Mouse (Mus musculus): ENCODE results near the gene Abcc8. TPM values are rescaled to one million over a fixed set of nuclear protein-coding genes. Genes with fewer than 3 reads are reported as not detected.

Abcc8 gene
- total RNA-seq, 2 experiments from 2014 or later = 47.4 to 53.7 TPM

DNA sequence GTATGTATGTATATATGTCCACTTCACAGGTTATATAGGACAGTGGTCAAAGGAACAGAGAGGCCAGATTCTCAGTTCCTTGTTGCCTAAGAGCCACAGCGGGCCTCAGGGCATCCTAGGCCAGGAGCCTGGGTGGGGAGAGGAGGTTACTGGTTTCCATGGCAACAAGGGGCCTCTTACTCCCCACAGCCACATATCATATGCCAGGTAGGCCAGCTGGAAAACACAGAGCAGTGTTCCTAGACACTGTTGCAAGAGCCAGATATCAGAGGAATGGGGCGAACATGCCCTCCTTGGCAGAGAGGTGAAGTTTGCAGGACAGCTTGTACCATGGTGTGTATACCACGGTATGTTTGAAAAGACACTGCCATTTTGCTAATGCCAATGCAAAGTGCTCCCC is 66.4 kb downstream of the Abcc8 start:
- peak in 1 of 2 experiments; percentile 27 for DNase-seq
- intact Hi-C loops (cut with DNase I) = no loop called here

DNA sequence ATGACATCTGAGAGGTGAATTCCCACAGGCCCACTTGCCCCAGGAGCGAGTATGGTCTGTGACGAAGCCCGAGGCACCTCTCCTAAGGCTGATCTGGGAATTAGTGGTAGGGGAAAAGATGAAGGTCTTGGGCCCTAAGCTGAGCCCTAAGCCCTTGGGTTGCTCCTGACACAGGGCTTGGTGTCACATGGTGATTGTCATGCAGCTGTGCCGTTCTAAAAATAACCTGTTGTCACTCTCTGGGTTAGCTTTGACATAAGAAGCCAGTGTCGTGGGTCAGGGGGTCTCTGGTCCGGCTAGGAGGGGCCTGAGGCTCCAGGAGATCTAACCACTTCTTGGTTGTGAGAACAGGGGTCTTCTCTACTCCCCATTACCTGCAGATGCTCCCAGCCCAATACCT is 67.9 kb downstream of the Abcc8 start:
- DNase-seq = peak in 1 of 2 experiments; percentile 25

DNA sequence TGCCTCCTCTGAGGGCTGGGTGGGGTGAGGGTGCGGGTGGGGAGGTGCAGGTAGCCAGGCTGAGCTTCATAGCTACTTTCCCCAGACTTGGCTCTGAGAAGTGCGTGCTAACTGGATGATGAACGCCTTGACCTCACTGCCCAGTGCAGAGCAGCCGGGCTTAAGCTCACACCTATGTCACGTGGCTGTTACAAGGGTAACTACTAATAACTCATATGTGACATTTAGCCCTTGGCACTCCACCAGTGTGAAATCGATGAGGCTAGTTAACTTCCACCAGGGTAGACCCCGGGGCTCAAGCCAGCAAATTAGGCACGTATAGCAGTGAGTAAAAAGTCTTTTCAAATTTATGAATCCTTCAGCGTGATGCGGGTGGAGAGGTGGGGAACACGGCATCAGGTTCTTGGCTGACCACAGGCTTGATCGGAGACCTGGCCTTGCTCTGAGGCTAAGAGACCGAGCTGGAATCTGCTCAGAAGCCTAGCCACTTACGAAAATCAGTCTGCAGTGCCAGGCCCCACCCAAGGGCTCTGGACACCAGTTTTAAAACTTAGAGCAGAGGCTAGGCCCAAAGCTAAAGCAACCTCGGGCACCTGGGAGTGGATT is 68.5 kb downstream of the Abcc8 start:
- intact Hi-C loops (cut with DNase I) = no loop called here
- DNase-seq = no peak

More for the DNA sequence above, 67.9 kb downstream of the Abcc8 start:
- intact Hi-C loops (cut with DNase I) = no loop called here

DNA sequence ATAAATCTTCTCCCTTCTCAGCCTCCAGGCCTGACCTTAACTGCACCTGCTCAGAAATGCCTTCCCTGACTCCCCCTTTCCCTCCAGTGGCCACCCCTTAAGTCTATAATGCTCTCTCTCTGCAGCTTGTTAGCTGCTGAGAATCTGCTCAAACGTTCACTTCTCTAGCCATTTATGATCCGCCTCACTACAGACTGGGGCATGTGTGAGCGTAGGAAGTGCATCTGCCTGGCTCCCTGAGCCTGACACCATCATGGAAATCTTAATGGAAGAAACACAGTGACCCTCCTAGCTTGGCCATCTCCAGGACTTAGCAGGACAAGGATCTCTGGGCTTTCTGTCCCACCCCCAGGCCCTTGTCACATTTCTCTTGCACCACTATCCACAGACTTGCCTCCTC is 69.8 kb downstream of the Abcc8 start:
- intact Hi-C loops (cut with DNase I) = no loop called here
- no peak for DNase-seq

DNA sequence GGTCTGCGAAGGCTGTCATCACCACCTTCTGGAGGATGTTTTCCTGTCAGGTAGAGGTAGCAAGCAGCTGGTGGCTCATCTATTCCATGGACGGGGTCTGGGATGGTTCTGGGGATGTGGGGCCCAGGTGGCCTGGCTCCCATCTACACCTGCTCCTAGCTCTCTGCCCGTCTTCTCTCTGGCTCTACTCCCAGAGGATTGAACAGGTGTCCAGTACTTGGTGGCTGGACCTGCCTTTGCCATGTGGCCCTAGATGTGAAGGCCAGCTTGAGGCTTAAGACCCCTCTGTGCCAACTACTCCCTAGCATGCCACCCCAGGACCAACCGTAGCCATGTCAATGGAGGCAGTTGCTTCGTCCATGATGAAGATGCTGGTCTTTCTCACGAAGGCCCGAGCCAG is 74.3 kb downstream of the Abcc8 start:
- intact Hi-C loops (cut with DNase I) = no loop called here
- DNase-seq = no peak

DNA sequence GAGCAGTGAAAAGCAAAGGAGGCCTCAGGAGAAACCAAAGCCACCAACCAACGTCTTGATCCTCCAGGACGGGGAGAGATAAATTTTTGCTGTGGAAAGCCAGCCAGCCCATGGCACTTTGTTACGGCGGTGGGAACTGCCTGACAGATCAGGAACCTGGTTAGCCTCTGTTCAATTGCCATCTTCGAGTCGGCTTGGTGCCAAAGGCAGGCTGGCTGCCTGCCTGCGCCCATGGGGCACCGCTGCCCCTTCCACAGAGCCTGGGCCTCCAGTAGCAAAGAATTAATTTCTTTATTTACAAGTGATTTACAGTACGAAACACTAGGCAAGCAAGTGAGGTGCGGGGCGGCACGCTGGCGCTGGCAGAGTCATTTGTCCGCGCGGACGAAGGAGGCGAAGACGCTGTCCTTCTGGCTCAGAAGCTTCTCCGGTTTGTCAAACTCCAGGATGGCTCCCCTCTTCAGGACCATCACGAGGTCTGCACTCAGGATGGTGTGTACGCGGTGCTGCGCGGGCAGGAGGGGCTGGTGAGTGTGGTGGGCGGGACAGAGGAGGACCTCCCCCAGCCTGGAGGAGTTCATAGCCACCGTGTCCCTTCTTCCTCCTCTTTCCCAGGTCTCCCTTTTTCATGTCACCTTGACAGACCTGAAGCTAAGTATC is 75.4 kb downstream of the Abcc8 start:
- intact Hi-C loops (cut with DNase I) = no loop called here
- peak in 1 of 2 experiments; percentile 23 for DNase-seq

DNA sequence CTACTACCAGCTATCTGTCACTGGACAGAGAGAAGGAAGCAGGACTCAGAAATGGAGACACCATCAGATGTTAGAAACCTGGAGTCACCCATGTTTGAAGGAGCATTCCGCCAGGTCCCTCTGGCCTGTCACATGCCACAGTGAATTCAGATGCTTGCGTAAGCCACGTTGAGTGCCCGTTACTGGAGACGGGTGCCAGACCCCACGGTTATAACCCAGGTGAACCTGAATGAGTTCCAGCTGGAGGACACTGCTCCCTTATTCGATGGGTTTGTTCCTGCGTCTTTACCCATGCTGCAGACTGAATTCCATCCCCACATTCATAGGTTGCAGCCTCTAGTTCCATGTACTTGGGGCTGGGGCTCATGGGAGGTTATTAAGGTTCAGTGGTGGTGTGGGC is 76.1 kb downstream of the Abcc8 start:
- intact Hi-C loops (cut with DNase I) = no loop called here
- DNase-seq = peak in 1 of 2 experiments; percentile 25

DNA sequence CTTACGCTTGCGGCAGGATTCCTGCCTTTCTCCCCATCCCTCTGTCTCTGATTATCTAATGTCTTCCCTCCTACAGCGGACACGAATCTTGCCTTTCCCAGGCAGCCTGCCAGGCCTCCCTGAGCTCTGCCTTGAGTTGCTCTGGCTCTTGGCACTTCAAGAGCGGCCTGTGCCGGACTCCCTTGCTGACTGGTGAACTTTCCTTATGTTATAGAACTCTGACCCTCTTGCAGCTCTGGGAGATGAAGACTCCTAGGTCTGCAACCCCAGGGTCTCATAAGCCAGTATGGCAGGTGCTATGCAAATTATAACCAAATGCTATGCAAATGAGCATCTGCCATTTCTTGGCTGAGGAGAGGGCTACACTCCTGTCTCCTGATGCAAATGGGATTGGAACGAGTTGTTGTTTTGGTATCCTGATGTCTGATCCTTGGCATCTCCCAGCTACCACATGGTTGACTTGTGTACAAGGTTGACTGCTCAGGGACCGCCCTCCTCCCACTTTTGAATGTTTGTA is 76.7 kb downstream of the Abcc8 start:
- intact Hi-C loops (cut with DNase I) = no loop called here
- no peak for DNase-seq

DNA sequence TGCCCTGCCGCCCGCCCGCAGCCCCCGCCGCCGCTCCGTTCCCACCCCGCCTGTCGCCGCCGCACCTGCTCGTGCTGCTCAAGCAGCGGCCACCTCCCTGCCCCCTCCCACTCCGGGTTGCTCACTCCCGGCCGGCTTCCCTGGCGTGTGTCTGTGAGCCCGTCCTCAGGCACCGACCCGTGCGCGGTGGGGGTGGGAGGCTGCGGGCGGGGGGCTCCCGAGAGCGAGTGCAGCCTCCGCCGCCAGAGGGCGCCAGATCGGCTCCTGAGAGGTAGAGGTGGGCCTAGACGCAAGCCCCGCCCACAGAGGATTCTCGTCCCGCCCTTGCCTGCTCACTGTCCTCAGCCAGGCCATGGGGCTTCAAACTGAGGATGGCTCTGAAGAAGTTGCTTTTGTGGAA is 79.3 kb downstream of the Abcc8 start, which contains the start of gene Kcnj11:
Gene Kcnj11, minus strand, starts transcription at position 202 of the 400 bp plus-strand sequence.
- peak; percentile 65 to 74 for DNase-seq
- intact Hi-C loops (cut with DNase I) = no loop called here

DNA sequence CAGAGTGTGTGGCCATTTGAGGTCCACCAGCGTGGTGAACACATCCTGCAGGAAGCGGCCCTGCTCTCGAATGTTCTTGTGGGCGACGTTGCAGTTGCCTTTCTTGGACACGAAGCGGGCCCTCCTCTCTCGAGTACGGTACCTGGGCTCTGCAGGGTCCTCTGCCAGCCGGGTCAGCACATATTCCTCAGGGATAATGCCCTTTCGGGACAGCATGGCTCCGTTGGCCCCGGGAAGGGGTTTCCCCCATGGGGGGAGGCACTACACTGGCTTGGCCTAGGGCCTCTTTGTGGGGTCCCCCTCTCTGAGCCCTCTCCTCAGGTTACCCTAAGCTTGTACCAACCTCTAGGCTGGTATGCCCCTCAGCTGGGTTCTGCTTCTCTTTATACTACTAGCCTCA is 80.2 kb downstream of the Abcc8 start:
- DNase-seq = peak; percentile 12 to 47
- intact Hi-C loops (cut with DNase I) = loop anchor here (2.0 to 10.0 kb wide), 3 partner anchors 35 to 275 kb away; partner anchors contain the start of gene Myod1

DNA sequence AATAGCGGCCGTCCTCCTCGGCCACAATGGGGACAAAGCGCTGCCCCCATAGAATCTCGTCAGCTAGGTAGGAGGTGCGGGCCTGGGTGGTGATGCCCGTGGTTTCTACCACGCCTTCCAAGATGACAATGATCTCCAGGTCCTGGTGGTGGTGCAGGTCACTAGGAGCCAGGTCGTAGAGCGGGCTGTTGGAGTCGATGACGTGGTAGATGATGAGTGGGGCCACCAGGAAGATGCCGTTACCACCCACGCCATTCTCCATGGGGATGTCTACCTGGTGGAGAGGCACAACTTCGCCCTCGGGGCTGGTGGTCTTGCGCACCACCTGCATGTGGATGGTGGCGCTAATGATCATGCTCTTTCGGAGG is 80.9 kb downstream of the Abcc8 start:
- DNase-seq = no peak
- intact Hi-C loops (cut with DNase I) = loop anchor here (2.0 to 10.0 kb wide), 3 partner anchors 36 to 276 kb away; partner anchors contain the start of gene Myod1

DNA sequence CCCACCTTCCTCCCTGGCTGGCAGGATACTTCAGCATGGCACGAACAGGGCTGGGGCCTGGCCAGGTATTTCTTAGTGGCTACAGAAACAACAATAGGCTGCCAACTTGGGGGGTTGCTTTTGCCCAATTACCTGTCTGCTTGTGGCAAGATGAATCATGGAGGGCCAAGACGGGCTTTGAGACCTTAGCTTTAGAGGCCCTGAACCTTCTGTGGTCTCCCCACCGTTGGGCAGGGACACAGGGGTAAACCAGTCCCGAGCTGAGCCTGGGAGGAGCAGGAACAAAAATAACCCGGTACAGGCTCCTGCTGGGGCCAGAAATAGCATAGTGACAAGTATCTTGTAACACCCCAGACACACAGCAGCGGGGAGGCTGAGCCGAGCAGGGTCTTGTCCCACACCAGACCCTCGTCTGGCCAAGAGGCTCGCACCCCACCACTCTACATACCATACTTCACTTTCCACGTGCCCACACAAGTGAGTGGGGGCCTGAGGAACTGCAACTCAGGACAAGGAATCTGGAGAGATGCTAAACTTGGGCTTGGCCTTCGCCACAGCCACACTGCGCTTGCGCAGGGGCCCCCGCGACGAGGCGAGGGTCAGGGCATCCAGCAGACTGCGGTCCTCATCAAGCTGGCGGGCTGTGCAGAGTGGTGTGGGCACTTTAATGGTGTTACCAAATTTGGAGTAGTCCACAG is 81.5 kb downstream of the Abcc8 start:
- intact Hi-C loops (cut with DNase I) = loop anchor here (2.0 to 10.0 kb wide), 3 partner anchors 36 to 276 kb away; partner anchors contain the start of gene Myod1
- peak; percentile 43 to 67 for DNase-seq

DNA sequence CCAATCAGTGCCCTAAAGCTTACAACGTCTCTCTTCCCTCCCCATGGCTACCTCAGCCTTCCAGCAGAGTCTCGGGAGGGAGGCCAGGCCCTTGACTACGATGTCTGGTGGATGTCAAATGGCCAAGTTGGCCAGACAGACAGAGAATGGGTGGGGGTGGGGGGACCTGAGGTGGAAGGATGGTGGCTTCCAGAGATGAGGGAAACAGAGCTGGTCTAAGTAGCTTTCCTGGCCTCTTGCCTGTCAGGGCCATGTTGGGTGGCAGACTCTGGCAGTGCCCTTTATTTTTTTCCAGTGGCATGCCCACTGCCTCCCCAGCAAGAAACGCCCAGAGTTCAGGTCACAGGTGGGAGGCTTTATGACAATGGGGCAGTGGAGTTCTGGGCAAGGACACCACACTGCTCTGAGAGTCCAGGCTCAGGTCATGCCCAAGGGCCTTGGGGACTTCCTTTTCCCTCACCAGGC is 82.5 kb downstream of the Abcc8 start:
- intact Hi-C loops (cut with DNase I) = loop anchor here (2.0 to 10.0 kb wide), 5 partner anchors 65 to 509 kb away; partner anchors contain the start of gene Myod1
- peak; percentile 34 to 51 for DNase-seq

DNA sequence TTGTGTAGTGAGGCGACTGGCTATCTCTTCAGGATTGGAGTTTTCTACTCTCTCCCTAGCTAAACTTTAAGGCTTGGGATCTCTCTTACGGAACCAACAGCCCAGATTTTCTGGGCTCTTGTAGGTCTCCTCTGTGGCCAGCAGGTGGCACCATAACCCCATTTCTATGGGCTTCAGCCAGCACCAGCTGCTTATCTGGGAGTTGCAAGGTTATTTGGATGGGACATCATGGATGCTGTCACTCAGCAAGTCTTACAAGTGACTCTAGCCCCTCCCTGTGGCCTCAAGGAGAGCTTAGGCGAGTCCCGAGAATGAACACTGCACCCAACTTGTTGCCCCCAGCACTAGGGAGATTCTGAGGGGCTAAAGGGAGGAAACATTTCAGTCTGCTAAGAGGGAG is 83.7 kb downstream of the Abcc8 start:
- peak; percentile 61 to 75 for DNase-seq
- intact Hi-C loops (cut with DNase I) = loop anchor here (1.0 to 10.0 kb wide), 6 partner anchors 66 to 511 kb away; partner anchors contain the start of gene Myod1

DNA sequence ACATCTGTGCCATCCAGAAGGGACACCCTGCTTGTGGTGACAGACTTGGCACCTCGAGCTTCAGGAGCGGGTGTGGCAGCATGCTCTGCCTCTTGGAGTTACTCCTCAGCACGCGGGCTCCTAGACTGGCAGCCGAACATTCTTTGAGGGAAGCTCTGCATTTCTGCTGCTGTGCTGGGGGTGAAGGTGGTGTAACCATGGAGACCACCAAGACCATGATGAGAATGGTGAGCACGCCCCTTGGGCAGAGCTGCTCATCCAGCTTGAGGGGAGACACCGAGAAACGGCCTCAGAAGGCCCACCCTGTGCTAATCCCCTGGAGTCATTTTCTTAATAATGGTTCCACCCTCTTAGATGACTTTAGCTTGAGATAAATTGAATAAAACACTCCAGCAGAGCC is 87.0 kb downstream of the Abcc8 start:
- intact Hi-C loops (cut with DNase I) = loop anchor here (10.0 kb wide), 1 partner anchor 282 kb away; the partner anchor contains the start of gene Myod1
- DNase-seq = no peak

DNA sequence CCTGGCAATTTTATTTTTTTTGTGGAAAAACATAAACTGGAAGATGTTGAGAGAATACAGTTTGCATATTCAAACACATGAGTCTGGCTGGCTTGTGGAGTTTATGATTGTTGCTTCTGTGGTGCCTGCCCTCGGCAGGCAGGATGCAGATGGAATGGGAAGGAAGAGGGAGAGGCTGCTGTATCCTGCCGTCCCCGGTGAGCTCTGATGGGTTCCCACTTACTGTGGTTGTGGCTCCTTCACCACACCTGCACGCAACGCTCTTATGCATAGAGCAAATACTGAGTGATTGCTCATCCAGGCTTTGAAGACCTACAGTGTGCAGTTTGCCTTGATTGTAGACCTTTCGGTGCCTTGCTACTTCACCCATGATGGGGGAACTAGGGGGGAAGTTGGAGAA is 91.6 kb downstream of the Abcc8 start:
- no peak for DNase-seq
- intact Hi-C loops (cut with DNase I) = no loop called here

DNA sequence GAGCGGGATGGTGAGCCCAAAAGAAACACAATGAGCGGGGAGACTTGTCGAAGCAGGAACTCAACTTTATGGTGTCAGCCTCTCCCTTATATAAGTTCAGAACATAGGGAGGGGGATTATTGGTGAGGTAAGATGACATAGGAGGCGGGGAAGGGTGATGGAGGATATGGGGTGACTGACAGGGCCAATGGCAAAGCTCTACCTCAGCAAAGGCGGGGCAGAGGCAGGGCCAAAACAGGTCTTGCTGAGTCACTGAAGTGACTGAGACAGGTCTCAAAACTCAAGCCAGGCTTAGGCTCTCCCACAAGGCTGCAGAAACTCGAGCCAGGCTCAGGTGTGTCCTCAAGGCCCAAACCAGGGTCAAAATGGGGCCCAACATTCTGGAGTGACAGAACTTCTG is 93.5 kb downstream of the Abcc8 start:
- no peak for DNase-seq
- intact Hi-C loops (cut with DNase I) = no loop called here

DNA sequence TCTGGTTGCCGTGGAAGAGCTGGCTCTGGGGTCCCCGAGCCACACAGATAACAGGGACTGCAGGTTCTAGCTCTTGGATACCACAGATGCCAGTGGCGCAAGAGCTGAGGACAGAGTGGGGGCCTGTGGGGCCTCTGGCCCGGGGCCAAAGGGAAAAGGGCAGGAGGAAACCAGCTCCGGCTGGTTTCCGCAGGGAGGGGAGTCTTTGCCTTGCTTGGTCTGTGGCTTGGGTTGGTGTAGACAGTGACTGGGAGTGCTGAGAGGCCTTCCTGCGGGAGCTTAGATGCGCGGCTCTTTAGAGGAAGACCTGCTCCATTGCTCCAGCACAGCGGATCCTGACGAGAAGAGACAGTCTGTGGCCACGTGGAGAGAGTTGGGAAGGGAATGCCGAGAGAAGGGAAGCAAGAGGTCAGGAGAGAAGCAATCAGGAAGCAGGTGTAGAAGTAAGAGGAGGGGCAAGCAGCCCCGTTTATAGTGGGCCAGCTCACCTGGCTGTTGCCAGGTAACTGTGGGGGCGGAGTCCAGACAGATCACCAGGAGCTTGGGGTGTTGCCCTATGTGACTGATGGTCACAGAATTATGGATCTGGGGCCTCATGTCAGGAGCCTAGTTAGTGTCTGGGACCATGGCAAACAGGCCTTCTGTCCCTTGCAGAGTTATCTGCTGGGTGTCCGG is 94.9 kb downstream of the Abcc8 start:
- intact Hi-C loops (cut with DNase I) = no loop called here
- no peak for DNase-seq

DNA sequence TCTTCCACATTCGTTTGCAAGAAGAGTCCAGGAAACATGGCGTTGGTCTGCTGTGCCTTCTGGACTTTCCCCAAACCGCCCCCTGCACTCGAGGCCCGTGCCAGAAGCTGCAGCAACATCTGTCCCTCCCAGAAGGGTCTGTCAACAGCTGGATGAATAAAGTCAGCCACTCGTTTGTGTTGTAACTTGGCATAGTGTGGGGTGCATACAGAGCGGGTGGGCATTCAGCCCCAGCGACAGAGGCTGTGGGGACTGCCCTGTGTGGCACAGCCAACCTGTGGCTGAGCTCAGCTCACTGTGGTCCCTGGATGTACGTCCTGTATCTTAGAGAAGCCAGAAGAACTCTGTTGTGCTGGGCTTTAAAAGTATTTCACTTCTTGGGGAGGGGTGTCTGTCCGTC is 95.8 kb downstream of the Abcc8 start:
- intact Hi-C loops (cut with DNase I) = no loop called here
- DNase-seq = no peak

DNA sequence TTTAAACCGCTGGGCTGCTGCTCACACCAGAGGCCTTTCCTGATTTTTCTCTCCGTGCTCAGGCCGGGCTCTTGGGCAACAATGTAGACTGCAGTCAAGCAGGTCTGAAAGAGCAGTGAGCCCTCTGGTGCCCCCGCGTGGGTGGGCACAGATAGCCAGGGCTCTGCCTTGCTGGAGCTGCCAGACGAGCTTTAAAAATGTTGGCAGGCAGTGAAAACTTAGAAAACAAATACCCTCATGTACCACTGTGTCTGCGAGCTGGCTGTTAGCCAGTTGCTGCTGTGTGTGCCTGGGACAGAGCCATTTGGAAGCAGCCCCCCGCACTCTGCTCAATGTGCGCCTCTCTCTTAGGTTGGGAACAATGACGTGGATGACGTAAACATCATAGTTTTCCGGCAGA is 102.2 kb downstream of the Abcc8 start:
- intact Hi-C loops (cut with DNase I) = no loop called here
- no peak for DNase-seq

All from heart, postnatal 36 days (tissue).